Mouse (Mus musculus): Measurements from ENCODE around the gene Glg1.
"Not testable (repeated sequence)": the region's sequence is repeated elsewhere in the genome, so short reads cannot be mapped to it uniquely, and the experiment has no call there.

The Glg1 gene

GRCm38 (mm10) chr8:111258631-111259407 lies at the start of gene Glg1:
Gene Glg1 (minus strand): TSS chr8:111259216.
- peak; percentile 87 to 92 for DNase-seq (ENCODE audit: low spot score in 2 of 2)

- no peak for DNase-seq (ENCODE audit: low spot score in 2 of 2)
Observed at GRCm38 (mm10) chr8:111305031-111305730, 46.2 kb upstream of the Glg1 start.

- no peak for DNase-seq (ENCODE audit: low spot score in 2 of 2)
Observed at GRCm38 (mm10) chr8:111304359-111304758, 45.3 kb upstream of the Glg1 start.

GRCm38 (mm10) chr8:111303076-111303803 lies 44.2 kb upstream of the Glg1 start:
- not testable (repeated sequence) for DNase-seq (ENCODE audit: low spot score in 2 of 2)

GRCm38 (mm10) chr8:111300597-111301546 lies 41.9 kb upstream of the Glg1 start:
- peak in 1 of 2 experiments; percentile 3 for DNase-seq (ENCODE audit: low spot score in 2 of 2)

- DNase-seq (ENCODE audit: low spot score in 2 of 2): peak; percentile 89 to 94
Observed at GRCm38 (mm10) chr8:111299821-111300568, 41.0 kb upstream of the Glg1 start, which contains the start of gene Rfwd3. Gene Rfwd3 (minus strand): TSS chr8:111300222.

GRCm38 (mm10) chr8:111299363-111299820 lies 40.4 kb upstream of the Glg1 start:
- DNase-seq (ENCODE audit: low spot score in 2 of 2): no peak

GRCm38 (mm10) chr8:111298011-111298410 lies 39.0 kb upstream of the Glg1 start:
- no peak for DNase-seq (ENCODE audit: low spot score in 2 of 2)

- no peak for DNase-seq (ENCODE audit: low spot score in 2 of 2)
Observed at GRCm38 (mm10) chr8:111291733-111292132, 32.7 kb upstream of the Glg1 start.

GRCm38 (mm10) chr8:111290586-111290985 lies 31.6 kb upstream of the Glg1 start:
- no peak for DNase-seq (ENCODE audit: low spot score in 2 of 2)

- no peak for DNase-seq (ENCODE audit: low spot score in 2 of 2)
Observed at GRCm38 (mm10) chr8:111285603-111286002, 26.6 kb upstream of the Glg1 start.

- no peak for DNase-seq (ENCODE audit: low spot score in 2 of 2)
Observed at GRCm38 (mm10) chr8:111282093-111282492, 23.1 kb upstream of the Glg1 start.

GRCm38 (mm10) chr8:111268277-111268676 lies 9.3 kb upstream of the Glg1 start:
- DNase-seq (ENCODE audit: low spot score in 2 of 2): no peak

GRCm38 (mm10) chr8:111266161-111266560 lies 7.1 kb upstream of the Glg1 start:
- DNase-seq (ENCODE audit: low spot score in 2 of 2): not testable (repeated sequence)

GRCm38 (mm10) chr8:111264693-111265220 lies 5.7 kb upstream of the Glg1 start:
- no peak for DNase-seq (ENCODE audit: low spot score in 2 of 2)

GRCm38 (mm10) chr8:111261981-111262381 lies 3.0 kb upstream of the Glg1 start:
- no peak for DNase-seq (ENCODE audit: low spot score in 2 of 2)

- DNase-seq (ENCODE audit: low spot score in 2 of 2): no peak
Observed at GRCm38 (mm10) chr8:111260251-111260650, 1.2 kb upstream of the Glg1 start.

- no peak for DNase-seq (ENCODE audit: low spot score in 2 of 2)
Observed at GRCm38 (mm10) chr8:111259408-111259741, 359 bp upstream of the Glg1 start.

GRCm38 (mm10) chr8:111258010-111258630 lies 896 bp downstream of the Glg1 start:
- no peak for DNase-seq (ENCODE audit: low spot score in 2 of 2)
